Mouse (Mus musculus) heart, adult 2 months (tissue): ENCODE data around the gene Mpped2.

Experiments
- CTCF ChIP-seq: fragments of 200-600 bp; IDR thresholded peaks from 2 replicates; pipeline ENCODE4 v1.8.1; 2022; ENCODE audit warnings: antibody characterized with exemption, mild to moderate bottlenecking, moderate library complexity
- EP300 ChIP-seq: fragments of 200-500 bp; IDR thresholded peaks from 2 replicates; pipeline ENCODE4 v1.6.1; 2011; ENCODE audit warnings: low read depth, low read length, control low read depth; ENCODE audit not compliant: insufficient read depth
- POLR2A ChIP-seq: fragments of 200-500 bp; IDR thresholded peaks from 2 replicates; pipeline ENCODE4 v1.6.1; 2011; ENCODE audit warnings: mild to moderate bottlenecking, low read depth, low read length, control low read depth; ENCODE audit not compliant: insufficient read depth

- no peak for TF ChIP-seq CTCF
- TF ChIP-seq EP300 = no peak
- no peak for TF ChIP-seq POLR2A
These were observed 168.0 kb downstream of the Mpped2 start for GRCm38 (mm10) chr2:106860856-106861679.
